Mouse (Mus musculus) testis, adult 2 months (tissue): Measurements from ENCODE around the gene Ogfod3. TPM values are rescaled to one million over a fixed set of nuclear protein-coding genes. Genes with fewer than 3 reads are reported as not detected.

Experiments
- H3K27ac ChIP-seq: fragments of 200-500 bp; 2 replicates; pipeline ENCODE4 v1.5.1; 2012; ENCODE audit warnings: low read depth, low read length; ENCODE audit not compliant: control insufficient read depth, insufficient read depth
- H3K27me3 ChIP-seq: fragments of 200-500 bp; 2 replicates; pipeline ENCODE4 v1.6.1; 2012; ENCODE audit warnings: mild to moderate bottlenecking, low read length, moderate library complexity; ENCODE audit not compliant: control insufficient read depth, insufficient read depth
- H3K36me3 ChIP-seq: fragments of 200-500 bp; 2 replicates; pipeline ENCODE4 v1.6.1; 2012; ENCODE audit warnings: mild to moderate bottlenecking, low read length; ENCODE audit not compliant: control insufficient read depth, insufficient read depth
- H3K4me1 ChIP-seq: fragments of 200-500 bp; 2 replicates; pipeline ENCODE4 v1.6.1; 2012; ENCODE audit warnings: low read length; ENCODE audit not compliant: control insufficient read depth, insufficient read depth
- H3K4me3 ChIP-seq: fragments of 200-500 bp; 2 replicates; pipeline ENCODE4 v1.5.1; 2012; ENCODE audit warnings: low read depth, mild to moderate bottlenecking, low read length, moderate library complexity, mixed read lengths; ENCODE audit not compliant: control insufficient read depth
- CTCF ChIP-seq: fragments of 200-500 bp; IDR thresholded peaks from 2 replicates; pipeline ENCODE4 v1.5.1; 2012; ENCODE audit warnings: low read depth, mild to moderate bottlenecking, inconsistent platforms, low read length, moderate library complexity; ENCODE audit not compliant: control insufficient read depth, insufficient read depth, insufficient replicate concordance
- POLR2A ChIP-seq: fragments of 200-500 bp; IDR thresholded peaks from 2 replicates; pipeline ENCODE4 v1.6.1; 2012; ENCODE audit warnings: low read depth, mild to moderate bottlenecking, inconsistent platforms, low read length, moderate library complexity; ENCODE audit not compliant: control insufficient read depth
- polyA plus RNA-seq: library from polyadenylated mRNA; depleted of rRNA; stranded (reverse); fragments of >200 nt; gene quantifications from 2 replicates; pipeline ENCODE4 v1.2.3, GENCODE M21; 2012; rRNA removed

Gene Ogfod3
- 2.7 and 3.1 TPM in 2 replicates for polyA plus RNA-seq

DNA sequence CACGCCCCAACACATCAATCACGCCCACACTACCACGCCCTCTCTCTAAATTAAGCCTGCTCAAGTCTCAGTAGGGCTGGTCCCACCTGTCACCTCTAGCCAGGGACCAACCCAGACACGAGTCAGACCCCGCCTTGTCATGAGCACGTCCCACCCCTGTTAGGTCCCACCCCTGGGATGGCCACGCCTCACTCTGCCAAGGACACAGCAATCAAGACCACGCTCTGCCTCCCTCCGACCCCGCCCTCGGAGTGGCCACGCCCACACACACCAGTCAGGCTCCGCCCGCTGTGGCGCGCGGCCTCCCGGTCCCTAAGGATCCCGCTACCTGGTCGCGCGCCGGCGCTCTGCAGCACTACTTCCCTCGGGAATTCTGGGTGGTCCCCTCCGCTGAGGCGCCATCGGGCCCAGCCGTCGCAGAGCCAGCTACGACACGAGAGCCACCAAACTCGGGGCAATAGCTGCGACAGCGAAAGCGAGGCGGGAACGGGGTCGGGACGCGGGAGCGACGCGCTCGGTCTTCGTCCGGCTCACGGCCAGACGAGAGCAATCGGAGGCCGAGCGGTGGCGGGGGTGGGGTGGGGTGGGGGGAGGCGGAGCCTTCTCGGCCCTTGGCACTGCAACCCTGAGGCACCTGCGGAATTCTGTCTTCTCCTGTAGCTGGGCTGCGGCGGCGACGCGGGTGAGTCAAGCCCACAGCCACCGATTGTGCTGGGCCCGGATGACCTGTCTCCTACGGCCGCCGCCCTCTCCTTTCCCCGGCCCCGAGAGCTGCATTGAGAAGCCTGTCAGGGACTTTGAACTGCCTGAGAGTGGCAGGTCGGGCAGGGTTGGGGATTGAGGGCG lies at the start of gene Ogfod3, which contains the start of gene Hexdc:
Gene Ogfod3, minus strand, starts transcription at position 551 of the 846 bp plus-strand sequence.
Gene Hexdc, plus strand, starts transcription at position 273 of the 846 bp plus-strand sequence.
- Histone ChIP-seq H3K27ac (peak within 1 kb of the TSS; percentile 51), H3K36me3 (no peaks in the 10 kb centered on the region), H3K27me3 (no peaks in the 10 kb centered on the region), H3K4me3 (peak within 1 kb of the TSS; percentile 85), H3K4me1 (peaks cover 8% of the 10 kb centered on the region)
- TF ChIP-seq POLR2A (peak; percentile 36), CTCF (no peak)

DNA sequence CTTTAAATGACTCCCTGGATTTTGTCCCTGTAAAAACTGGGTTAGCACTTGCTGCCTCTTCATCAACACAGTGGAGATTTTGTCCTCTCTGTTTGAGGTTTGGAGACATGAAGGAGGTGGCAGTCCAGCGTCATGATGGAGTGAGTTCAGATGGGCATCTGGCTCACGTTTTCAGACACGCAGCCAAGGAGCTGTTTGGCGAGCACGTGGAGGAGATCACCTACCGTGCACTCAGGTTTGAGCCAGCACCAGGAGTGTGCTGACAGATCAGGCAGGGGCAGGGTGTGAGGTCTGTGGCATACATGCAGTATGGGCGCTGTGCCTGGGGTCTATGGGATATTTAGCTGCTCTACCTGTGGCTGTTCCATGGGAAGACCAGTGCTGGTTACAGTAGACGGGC lies 45.7 kb upstream of the Ogfod3 start:
- TF ChIP-seq CTCF = no peak
- TF ChIP-seq POLR2A = no peak
- Histone ChIP-seq H3K4me1 (no peaks in the 10 kb centered on the region), H3K27me3 (no peaks in the 10 kb centered on the region), H3K27ac (no peak overlapping the region), H3K4me3 (no peak overlapping the region), H3K36me3 (peaks cover 4% of the 10 kb centered on the region)

DNA sequence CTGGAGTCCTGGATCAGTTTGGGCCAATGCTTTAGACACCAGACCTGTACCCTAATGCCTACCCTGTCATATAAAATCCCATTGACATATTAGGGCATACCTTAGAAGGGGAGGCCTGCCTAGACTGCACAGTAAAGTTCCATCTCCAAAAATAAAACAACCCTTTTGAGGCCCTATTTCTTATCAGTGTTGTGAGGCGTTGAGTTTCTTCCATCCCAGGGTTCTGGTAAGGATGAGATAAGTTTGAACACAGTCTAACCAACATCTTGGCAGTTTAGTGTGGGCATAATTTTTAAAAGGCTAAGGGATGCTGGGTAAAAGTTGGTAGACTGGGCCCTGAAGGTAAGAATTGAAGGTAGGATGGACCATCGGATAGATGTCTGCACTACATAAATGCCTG lies 35.2 kb upstream of the Ogfod3 start:
- no peaks in the 10 kb centered on the region for H3K36me3 ChIP-seq
- no peaks in the 10 kb centered on the region for H3K27me3 ChIP-seq
- TF ChIP-seq POLR2A (no peak), CTCF (no peak)
- H3K27ac ChIP-seq = no peak overlapping the region
- no peak overlapping the region for H3K4me3 ChIP-seq
- no peaks in the 10 kb centered on the region; the same call in none of the 2 replicates for H3K4me1 ChIP-seq

DNA sequence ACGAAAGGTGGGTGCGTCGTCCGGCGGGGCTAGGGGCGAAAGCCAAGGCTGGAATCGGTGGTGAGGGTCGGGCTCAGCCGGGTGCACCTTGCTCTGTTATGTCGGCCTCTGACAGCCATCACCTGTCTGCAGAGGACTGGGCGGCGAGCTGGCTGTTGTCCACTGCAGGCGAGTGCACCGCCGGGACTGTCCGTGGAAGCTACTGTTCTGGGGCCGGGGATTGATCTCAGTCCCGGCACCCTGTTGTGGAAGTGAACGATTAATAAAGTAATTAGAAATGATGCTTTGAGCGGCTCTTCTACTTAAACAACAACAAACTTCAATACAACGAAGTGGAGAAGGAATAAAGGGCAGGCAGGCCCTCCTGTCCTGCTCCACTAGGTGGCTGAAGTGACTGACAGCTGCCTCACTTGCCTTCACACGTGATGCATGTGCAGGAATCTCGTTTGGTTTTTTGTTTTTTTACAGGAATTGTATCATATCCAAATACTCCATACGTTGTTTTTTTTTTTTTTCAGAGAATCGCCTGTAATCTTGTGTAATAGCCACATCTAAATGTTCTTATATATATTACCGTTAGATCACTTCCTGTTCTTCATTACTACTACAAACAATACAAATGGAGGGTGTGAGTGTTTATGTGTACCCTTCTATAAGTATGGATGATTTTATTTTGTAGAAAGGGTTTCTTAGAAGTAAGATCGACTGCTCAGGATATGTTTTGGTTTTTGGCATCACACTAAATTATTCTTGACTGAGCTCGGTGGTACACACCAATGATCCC lies 33.0 kb upstream of the Ogfod3 start:
- no peaks in the 10 kb centered on the region for H3K36me3 ChIP-seq
- no peaks in the 10 kb centered on the region for H3K27me3 ChIP-seq
- H3K4me1 ChIP-seq = no peaks in the 10 kb centered on the region; the same call in none of the 2 replicates
- TF ChIP-seq CTCF = peak; percentile 24; the same call in 1 of the 2 replicates
- no peak for TF ChIP-seq POLR2A
- peak overlapping the region; percentile 88 for H3K27ac ChIP-seq
- peak overlapping the region; percentile 97 for H3K4me3 ChIP-seq

DNA sequence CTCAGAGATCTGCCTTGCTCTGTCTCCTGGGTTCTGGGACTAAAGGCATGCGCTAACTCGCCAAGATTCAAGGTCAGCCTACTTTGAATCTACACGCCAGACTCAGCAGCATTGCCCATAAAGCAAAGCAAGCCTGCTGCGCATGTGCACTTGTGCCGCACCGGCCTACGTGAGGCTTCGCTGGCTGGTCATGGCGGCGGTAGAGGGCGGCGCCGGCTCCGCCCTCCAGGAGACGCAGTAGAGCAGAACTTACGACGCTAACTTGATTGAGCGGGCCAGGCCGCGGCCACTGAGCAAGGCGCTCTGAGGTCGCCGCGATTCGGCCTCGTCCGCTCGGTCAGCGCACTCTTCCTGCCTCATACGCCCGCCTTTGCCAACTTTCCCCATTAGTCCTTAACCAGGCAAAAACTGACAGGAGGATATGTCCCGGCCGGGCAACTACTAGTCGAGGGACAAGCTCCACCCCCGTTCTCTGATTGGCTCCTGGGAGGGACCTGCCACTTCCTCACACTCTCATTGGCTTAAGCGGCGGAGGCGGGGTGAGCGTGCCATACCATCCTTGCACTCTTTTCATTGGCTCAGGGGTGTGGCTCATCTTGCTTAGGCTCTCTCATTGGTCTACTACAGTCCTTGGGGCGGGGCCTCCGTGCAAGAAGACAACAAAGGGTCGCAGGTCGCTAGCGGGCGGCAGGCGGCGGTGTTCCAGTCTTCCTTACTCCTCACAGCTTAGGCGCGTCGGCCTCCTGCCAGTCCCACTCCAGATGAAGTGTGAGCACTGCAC lies 32.2 kb upstream of the Ogfod3 start, which contains the start of gene Narf:
Gene Narf, plus strand, starts transcription at position 690 of the 781 bp plus-strand sequence.
- H3K36me3 ChIP-seq = no peaks in the 10 kb centered on the region
- TF ChIP-seq CTCF (peak; percentile 33; the same call in 1 of the 2 replicates), POLR2A (peak; percentile 92)
- no peaks in the 10 kb centered on the region for H3K27me3 ChIP-seq
- H3K4me3 ChIP-seq = peak within 1 kb of the TSS; percentile 97
- no peaks in the 10 kb centered on the region; the same call in none of the 2 replicates for H3K4me1 ChIP-seq
- peak within 1 kb of the TSS; percentile 99 for H3K27ac ChIP-seq

DNA sequence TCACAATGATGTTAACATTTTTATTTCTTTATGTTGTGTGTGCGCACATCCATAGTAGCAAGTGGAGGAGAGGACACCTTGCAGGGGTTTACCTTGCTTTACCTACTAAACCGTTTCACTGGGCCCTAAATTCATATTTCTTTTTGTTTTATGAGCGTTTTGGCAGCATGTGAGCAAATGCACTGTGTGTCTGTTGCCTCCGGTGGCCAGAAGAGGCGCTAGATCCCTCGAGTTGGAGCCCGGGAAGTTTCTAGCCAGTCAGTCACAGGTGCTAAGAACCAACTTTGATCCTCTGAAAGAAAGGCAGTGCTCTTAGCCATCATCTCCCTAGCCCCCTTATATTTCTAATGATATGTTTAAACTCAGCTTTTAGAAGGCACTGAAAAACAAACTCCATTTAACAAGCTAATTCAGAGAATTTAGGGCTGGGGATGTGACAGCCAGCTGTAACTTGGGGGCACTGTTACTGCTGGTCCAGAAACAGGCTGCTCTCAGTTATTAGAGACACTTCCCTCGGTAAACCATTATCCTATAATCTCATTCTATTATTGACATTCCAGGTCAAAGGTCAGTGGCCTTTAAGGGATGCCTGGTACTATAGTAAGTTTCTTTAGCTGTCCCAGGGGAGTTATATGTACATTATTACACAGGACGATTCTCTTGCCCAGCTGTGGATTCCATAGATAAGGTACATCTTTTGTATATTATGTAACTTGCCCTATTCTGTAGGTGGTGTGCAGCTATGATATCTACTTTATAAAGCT lies 31.1 kb upstream of the Ogfod3 start:
- H3K4me3 ChIP-seq = no peak overlapping the region
- no peaks in the 10 kb centered on the region for H3K27me3 ChIP-seq

More for the DNA sequence above, 31.1 kb upstream of the Ogfod3 start:
- Histone ChIP-seq H3K4me1 (no peaks in the 10 kb centered on the region; the same call in none of the 2 replicates), H3K36me3 (no peaks in the 10 kb centered on the region), H3K27ac (no peak overlapping the region)
- TF ChIP-seq CTCF (no peak; the same call in 1 of the 2 replicates), POLR2A (no peak)
